Mouse (Mus musculus): Measurements from ENCODE around the gene Tbc1d25.

The Tbc1d25 gene

GRCm38 (mm10) chrX:8178871-8179270 is 2.9 kb upstream of the Tbc1d25 start:
- DNase-seq, result no peak

DNA sequence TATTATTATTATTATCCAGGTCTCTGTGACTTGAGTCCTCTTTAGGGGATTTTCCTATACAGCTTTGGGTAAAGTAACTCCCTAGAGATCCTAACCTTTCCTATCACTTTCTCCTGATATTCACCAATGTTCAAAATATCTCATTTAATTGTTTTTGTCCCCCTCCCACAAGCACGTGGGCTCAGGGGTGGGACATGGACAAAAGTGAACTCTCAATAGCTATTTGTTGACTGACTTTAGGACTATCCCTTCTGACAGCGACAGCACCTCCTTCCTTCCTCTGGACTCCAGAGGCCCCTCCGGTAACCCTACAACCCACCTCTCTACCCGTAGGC is 845 bp downstream of the Tbc1d25 start:
- DNase-seq, result no peak

GRCm38 (mm10) chrX:8167716-8168647 is 8.0 kb downstream of the Tbc1d25 start:
- no peak for DNase-seq

DNA sequence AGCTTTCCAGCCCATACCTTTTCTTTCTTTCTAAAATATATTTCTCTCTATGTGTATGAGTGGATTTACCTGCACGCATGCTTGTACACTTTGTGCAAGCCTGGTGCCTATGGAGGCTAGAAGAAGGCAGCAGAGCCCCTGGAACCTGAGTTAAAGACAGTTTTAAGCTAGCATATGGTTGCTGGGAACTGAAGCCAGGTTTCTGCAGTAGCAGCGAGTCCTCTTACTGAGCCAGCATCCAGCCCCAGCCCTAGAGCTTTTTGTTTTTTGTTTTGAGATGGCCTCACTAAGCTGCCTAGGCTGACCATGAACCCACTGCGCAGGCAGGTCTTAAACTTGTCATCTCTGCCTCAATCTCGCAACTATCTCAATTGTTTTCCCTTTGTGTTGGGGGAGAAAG is 11.5 kb downstream of the Tbc1d25 start:
- peak; percentile 47 for DNase-seq

GRCm38 (mm10) chrX:8163076-8163475 is 12.9 kb downstream of the Tbc1d25 start:
- DNase-seq, result peak; percentile 54

DNA sequence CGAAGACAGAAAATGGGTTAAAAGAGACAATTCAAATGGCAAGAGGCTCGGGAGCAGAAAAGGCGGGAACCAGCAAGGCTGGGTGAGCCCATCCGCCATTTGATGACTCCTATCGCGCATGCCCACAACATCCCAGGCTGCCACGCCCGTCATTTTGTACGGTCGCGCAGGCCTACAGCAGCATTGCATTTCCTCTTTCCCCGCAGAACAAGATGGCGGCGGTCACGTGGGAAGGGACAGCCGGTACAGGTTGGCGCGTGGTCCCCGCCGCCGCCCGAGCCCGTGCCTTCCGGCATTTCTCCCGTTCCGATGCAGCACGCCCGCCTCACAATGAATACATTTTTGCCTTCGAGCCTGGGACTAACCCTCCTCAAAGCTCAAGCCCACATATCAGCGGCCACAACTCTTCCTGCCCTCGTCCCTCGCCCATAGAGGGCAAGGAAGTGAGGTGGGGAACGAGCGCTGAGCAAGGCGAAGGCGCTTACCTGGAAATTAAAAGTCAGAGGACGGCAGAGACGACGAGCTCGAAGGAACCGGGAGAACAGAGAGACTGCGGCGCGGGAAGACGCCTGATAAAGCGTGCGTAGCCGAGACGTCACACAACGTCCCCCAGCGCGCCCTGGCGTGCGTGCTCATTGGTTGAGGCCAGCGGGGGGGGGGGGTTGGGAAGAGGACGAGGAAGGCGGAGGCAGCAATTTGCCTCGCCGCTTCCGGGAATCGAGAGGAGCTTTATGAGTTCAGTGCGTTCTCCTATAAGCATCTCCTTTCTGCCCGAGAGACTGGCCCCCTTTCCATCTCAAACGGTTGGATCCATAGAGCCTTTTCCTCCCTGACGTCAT is 30.6 kb downstream of the Tbc1d25 start, which contains the start of gene Rbm3:
Gene Rbm3, minus strand, starts transcription at position 728 of the 839 bp plus-strand sequence.
- peak; percentile 88 for DNase-seq

GRCm38 (mm10) chrX:8143750-8144149 is 32.2 kb downstream of the Tbc1d25 start:
- DNase-seq, result peak; percentile 47

DNA sequence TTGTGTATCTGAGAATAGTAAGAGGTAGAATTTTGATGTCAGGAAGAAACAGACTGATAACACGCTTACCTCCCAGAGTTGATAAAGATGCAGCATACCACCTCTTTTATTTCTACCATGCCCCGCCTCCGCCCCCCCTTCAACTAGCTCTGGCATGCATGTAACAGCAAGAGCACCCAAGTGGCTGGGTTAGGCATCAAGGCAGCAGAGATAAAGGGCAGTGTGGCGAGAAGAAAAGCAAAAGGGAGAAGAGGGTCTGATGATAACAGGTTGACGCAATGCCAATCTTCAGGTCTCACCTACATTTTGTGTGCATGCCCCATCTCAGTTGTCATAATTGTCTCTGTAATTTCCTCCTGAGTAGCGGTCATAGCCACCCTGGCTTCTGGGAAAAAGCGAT is 33.0 kb downstream of the Tbc1d25 start:
- DNase-seq, result no peak

DNA sequence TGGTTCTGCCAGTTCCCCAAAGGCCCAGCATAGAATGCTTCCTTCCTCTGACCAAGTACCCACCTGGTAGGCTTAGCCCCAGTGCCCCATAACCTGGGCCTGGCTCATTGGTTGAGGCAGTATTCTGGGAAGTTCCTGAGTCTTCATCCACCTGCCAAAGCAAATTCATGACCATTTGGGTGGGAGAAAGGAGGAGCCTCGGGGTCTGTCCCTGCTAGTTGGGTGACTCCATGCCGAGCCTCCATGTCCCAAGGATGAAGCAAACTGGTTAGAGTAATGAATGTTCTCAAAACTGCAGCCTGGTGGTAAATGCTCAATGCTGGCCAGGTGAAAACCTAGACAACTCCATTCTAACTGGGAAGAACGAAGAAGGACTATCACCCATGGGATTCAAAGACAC is 34.9 kb downstream of the Tbc1d25 start:
- DNase-seq, result no peak

GRCm38 (mm10) chrX:8140446-8140845 is 35.5 kb downstream of the Tbc1d25 start:
- no peak for DNase-seq

- no peak for DNase-seq
Measured at GRCm38 (mm10) chrX:8139480-8139879, 36.5 kb downstream of the Tbc1d25 start.

DNA sequence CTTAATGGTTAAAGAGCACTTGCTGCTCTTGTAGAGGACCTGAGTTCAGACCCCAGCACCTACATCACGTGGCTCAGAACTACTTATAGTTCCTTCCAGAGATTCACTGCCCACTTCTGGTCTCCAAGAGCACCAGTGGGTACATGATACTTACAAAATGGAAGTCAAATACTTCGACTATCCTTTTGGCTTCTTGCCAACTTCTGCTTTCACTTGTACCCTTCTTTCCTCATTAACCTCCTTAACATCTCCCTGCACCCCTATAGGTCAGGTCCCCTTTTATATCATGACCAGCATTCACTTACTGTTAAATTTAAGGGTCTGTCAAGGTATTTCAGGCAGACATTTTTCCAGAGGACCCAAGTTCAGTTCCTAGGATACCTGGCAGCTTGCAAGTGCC is 40.1 kb downstream of the Tbc1d25 start:
- DNase-seq, result no peak

DNA sequence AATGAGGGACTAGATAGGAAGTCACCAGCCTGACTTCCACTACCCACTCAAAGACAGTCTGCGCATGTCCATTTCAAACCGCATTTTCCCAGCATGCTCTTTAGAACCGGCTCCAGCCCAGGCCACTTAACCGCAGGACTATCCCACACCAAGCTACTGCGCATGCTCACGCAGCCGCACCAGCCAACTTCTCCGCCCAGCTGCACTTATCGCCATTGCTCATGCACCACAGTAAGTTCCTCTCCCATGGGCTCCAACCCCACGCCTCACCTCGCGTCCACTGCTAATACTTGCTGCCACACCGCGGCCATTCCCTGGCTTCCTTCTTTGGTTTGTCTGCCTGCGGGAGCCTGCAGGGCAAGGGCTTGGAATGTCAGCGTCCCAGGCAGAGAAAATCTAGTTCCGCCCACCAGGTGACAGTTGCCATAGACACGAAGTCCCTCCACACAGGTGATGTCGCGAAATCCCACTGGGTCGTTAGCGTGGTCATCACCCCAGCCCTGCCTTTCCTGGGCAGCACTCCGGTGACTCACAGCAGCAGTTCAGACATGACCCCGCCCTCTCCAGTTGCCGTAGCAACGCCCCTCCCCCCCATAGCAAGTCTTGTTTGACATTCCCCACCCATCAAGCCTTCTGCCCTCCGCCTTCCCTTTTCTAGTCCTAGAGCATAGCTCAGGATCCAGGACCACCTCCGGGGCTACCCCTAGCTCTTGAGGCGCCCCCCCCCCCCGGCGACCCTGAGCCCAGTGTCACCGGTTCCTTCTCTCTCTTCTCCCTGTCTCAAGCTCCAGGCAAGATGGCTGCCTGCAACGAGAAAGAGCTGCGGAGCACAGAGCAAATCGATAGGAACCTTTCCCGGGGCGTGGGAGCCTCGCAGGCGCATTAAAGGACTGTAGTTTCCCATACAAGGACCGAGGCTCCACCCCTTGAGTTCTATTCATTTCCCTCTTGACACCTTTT is 43.7 kb downstream of the Tbc1d25 start, which contains the start of gene Wdr13:
Gene Wdr13, minus strand, starts transcription at position 876 of the 960 bp plus-strand sequence.
- DNase-seq, result peak; percentile 94

GRCm38 (mm10) chrX:8131393-8131792 is 44.6 kb downstream of the Tbc1d25 start:
- peak; percentile 51 for DNase-seq

DNA sequence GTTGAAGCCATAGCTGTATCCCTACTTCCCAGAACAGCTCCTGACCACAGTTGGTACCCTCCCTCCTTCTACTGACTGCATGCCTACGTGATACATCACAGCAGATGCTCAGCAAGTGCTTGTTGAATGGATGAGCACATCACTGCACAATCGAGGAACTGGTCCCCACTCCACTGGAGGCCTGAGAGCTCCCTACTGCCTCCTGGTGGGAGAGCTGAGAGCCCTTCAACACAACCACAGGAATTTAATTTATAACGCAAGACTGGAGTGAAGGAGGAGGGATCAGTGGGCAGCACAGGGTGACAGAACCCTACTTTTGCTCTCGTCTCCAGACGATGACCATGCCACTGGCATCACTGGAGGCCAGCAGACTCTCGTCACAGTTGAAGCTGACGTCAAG is 50.7 kb downstream of the Tbc1d25 start:
- no peak for DNase-seq

DNA sequence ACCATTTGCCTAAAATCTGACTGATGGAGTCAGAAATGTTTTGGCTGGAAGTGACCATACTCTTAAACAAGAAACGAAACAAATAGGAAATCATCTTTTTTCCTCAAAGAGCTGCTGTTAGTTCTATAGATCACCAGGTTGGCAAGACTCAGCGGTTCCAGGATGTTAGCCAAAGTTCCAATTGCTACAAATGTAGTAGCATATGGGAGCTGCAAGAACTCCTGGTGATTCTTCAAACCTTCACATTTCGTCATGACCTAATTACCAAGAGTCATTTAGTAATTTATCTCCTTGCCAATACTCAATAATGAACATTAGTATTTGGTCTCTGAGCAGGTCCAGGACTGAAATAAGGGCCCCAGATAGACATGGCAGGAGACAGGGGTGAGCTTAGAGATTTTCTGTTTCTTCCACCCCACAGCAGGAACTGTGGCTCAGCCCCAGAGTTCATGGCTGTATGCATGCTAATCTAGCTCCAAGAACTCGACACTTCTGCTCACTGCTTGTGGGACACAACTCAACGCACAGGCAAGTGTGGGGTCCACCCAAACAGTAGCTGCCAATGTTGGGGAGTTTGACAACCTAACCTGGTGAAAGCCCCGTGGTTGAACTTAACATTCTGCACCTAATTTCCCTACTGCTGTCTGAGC is 52.0 kb downstream of the Tbc1d25 start:
- peak; percentile 69 for DNase-seq

- no peak for DNase-seq
Measured at GRCm38 (mm10) chrX:8117264-8117663, 58.7 kb downstream of the Tbc1d25 start.

- DNase-seq, result no peak
Measured at GRCm38 (mm10) chrX:8115275-8115674, 60.7 kb downstream of the Tbc1d25 start.

GRCm38 (mm10) chrX:8105019-8105418 is 71.0 kb downstream of the Tbc1d25 start:
- DNase-seq, result no peak

Data from cerebellum, adult 11-12 months (tissue).